Mouse (Mus musculus) layer of hippocampus, adult 2 months (tissue): ENCODE data around the gene Rcsd1. TPM values are rescaled to one million over a fixed set of nuclear protein-coding genes. Genes with fewer than 3 reads are reported as not detected.

ENCODE experiments used
- DNase-seq, 2 experiments: peaks; one replicate each; pipeline ENCODE4 v3.0.0; 2022; ENCODE audit warnings: low spot score in 2 of 2
- H3K27ac ChIP-seq: fragments of 200-600 bp; 2 replicates; pipeline ENCODE4 v1.8.1; 2022
- H3K4me3 ChIP-seq: fragments of 200-600 bp; 2 replicates; pipeline ENCODE4 v1.8.1; 2022; ENCODE audit warnings: mild to moderate bottlenecking
- CTCF ChIP-seq: fragments of 200-600 bp; conservative IDR thresholded peaks from 2 replicates; pipeline ENCODE4 v1.8.1; 2022; ENCODE audit warnings: antibody characterized with exemption, mild to moderate bottlenecking, moderate library complexity
- total RNA-seq, 2 experiments: library from RNA; stranded (reverse); gene quantifications; 2 replicates each; pipeline ENCODE4 v1.2.3; 2021

The Rcsd1 gene
- total RNA-seq, 2 experiments from 2014 or later: 3.7 to 4.9 TPM

DNA sequence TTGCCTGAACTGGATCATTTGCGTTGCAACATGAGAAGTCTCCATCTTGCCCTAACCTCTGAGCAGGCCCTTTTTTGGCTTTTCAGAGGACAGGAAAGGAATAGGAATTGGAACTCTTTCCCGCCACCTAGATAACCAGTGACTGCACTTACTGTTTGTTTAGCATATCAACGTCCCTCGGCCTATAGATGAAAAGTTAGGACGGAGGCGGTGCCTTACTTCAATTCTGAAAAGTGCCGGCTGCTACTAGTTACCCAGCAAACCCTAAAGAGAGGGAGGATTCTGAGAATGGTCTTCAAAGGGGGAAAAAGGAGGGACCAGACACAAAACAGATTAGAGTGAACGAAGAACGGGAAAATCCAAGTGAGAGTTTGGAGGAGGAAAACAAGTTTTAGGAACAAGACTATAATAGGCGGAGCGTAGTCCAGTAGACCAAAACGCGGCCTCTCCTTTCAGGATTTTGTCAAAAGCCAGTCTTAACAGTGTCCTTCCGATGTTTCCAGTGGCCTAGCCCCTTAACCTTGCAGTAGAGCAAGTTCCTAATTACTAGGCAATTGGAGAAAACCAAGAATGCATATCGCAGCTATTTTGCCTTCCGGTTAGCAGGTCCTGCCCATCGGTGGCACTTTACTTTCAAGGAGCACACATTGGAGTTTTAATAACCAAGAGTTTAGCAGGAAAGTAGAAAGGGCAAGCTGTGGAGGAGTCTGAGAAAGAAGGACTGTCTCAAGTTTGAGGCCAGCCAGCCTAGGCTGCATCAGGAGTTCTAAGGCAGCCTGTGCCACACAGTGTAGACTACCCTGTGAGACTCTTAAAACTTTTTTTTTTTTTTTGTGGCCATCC, 74.3 kb downstream of the Rcsd1 start:
- no peak overlapping the region; the same call in 1 of the 2 replicates for H3K27ac ChIP-seq
- DNase-seq: no peak
- no peak for TF ChIP-seq CTCF

DNA sequence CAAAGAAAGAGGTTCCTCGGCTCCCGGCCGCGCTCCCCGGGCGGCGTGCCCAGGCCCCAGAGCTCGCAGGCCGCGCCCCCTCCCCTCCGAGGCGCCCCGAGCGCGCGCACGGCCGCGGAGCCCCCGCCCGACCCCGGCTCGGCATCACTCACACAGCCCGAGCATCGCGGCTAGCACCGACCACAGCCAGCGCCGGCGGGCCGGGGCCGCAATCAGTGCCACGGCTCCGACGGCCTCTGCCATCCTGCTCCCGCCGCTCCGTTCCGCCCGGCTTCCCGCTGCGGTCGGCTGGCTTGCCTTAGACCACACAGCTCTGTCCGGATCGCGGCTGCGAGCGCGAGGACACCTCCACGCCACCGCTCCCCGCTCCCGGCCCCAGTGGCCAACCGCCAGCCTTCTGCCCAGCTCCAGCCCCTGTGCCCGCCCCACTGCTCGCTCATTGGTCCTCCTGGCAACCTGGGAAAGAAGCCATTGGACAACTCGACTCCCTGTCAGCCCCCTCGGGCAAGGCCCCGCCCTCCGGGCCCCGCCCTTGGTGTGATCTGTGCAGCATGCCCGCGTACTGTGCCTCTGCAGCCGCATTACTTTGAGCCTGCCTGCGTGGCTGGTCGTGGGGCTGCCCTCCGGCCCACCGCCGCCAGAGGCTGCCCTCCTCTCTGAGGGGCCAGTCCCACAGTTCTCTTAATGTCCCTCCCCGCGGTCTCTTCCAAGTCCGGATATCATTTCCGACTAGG, 75.2 kb downstream of the Rcsd1 start, which contains the start of gene Mpzl1:
Gene Mpzl1, minus strand, starts transcription at position 388 of the 734 bp plus-strand sequence.
- no peak; the same call in 1 of the 2 replicates for TF ChIP-seq CTCF
- Histone ChIP-seq H3K4me3 (peak within 1 kb of the TSS; percentile 73), H3K27ac (peak within 1 kb of the TSS; percentile 97)
- DNase-seq: peak; percentile 97 to 99

More for the DNA sequence above, 74.3 kb downstream of the Rcsd1 start:
- peak overlapping the region; percentile 73 for H3K4me3 ChIP-seq

DNA sequence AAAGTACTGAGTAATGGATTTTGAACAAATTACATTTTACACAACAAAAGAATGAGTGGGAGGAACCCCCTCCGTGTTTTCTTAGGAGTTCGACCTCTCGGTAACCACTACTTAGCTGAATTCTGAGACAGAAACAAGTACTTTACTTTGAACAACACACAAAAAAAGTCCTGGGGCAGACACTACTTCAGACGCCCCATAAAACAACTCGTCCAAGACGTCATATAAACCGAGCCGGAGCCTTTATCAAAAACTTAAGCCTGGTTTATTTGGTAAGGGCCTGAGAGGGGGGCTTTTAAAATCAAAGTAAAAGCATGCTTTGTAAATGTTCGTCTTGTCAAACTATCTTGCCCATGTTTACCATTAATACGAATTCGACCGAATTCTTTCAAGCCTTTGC, 76.2 kb downstream of the Rcsd1 start:
- H3K4me3 ChIP-seq: peak overlapping the region; percentile 73
- DNase-seq: no peak
- H3K27ac ChIP-seq: peak overlapping the region; percentile 97
- no peak for TF ChIP-seq CTCF

DNA sequence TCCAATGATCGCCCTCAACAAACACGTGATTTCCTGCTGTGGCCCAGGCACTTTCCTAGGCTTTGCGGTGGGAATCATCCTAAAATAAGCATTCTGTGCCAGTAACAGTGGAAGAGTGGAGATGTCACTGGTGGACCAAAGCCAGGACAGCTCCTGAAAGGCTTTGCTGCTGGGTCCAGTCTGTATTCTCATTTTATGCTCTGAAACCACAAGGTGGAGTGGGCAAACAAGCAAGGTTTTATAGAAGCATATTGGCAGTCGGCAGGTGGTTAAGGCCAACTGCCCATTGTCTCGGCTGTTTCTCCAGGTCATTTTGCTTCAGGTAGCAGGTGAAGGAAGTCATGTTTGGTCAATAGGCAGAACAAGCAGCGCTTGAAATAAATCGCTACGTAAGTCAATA, 78.4 kb downstream of the Rcsd1 start:
- no peak for TF ChIP-seq CTCF
- no peak for DNase-seq
- no peak overlapping the region; the same call in 1 of the 2 replicates for H3K4me3 ChIP-seq
- no peak overlapping the region for H3K27ac ChIP-seq

DNA sequence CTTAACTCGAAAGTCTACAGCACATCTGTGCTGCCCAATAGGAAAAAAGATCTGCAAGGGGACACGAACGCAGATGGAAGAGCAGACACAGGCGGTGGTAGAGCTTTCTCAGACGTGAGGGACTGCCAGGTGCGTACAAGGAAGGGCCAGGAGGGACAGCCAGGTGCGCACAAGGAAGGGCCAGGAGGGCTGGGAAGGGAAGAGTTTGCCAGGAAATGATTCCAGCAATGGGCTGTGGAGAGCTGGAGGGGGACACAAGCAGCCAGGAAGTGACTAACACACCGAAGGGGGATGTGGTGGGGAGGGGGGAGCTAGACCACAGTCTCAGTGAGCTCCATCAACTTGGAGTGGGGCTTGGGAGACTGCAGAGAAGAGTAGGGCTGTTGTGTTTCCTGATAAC, 79.6 kb downstream of the Rcsd1 start:
- Histone ChIP-seq H3K4me3 (no peak overlapping the region), H3K27ac (no peak overlapping the region)
- no peak for TF ChIP-seq CTCF
- DNase-seq: no peak

DNA sequence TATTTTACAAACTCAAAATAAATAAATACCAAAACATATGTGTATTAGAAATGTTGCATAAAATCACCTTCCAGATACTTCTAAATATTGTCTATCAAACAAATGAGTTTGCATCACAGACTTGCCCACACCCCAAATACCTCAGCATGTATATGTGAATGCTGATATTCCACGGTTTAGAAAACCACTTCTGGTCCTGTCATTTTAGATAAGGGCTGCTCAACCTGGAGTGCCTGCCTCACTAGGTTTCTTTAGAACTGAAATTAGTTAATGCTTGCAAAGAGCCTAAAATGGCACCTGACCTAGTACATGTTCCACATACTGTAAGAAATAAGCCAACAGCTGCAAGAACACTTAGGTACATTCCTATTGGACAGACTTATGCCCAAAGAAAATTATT, 81.0 kb downstream of the Rcsd1 start:
- no peak overlapping the region for H3K27ac ChIP-seq
- no peak for TF ChIP-seq CTCF
- DNase-seq: no peak
- no peak overlapping the region for H3K4me3 ChIP-seq

DNA sequence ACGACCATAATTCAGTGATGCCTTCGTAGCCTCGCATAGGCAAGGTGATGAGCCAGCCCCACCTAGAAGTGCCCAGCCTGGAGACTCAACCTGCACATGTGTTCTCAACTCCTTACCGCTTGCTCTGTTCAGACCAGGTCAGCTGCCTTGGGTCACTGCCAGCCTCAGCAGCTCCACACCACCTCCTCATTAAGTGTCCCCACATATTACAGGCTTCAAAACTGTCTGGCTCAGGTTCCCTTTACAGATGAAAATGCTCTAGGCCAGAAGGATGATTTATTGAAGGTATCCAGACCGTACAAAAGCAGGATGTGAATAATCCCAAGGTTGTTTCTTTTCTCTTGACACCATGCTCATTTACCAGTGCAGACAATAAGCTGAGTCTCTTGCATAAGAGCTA, 83.7 kb downstream of the Rcsd1 start:
- no peak overlapping the region for H3K4me3 ChIP-seq
- no peak for TF ChIP-seq CTCF
- DNase-seq: no peak
- H3K27ac ChIP-seq: no peak overlapping the region

DNA sequence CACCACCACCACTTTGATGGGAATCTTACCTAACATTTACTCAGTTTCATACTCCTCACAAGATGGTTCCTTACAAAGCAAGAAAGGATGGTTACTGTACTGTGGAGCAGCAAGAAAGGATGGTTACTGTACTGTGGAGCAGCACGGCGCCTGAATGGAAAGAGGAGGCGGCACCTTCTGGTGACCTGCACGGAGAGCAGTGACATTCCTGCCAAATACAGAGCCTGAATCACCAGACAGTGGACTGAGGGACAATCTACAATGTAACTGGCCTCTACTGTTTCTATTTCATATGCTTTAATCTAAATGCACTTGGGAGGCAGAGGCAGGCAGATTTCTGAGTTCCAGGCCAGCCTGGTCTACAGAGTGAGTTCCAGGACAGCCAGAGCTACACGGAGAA, 84.5 kb downstream of the Rcsd1 start:
- H3K27ac ChIP-seq: no peak overlapping the region
- H3K4me3 ChIP-seq: no peak overlapping the region
- no peak for DNase-seq
- TF ChIP-seq CTCF: no peak

DNA sequence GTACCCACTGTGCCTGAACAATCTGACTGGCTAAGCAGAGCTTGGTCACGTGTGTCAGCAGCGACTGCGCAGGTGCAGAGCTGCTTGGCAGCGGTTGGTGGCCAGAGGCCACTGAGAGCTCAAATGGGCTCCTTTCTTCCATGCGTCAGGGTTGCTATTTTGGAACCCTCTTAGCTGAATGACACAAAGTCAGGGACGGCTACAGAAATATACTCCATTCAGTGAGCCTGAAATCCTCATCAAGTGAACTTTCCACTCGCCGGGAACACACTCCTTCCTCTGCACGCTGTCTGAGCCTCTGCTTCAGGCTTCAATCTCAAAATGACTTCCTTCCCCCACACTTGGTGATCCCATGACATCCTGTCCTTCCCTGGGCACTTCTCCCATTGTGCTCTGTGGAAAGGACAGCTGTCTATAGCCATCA, 91.3 kb downstream of the Rcsd1 start:
- peak in 1 of 2 experiments; percentile 51 for DNase-seq
- no peak for TF ChIP-seq CTCF
- H3K27ac ChIP-seq: peak overlapping the region; percentile 78
- H3K4me3 ChIP-seq: no peak overlapping the region; the same call in 1 of the 2 replicates

DNA sequence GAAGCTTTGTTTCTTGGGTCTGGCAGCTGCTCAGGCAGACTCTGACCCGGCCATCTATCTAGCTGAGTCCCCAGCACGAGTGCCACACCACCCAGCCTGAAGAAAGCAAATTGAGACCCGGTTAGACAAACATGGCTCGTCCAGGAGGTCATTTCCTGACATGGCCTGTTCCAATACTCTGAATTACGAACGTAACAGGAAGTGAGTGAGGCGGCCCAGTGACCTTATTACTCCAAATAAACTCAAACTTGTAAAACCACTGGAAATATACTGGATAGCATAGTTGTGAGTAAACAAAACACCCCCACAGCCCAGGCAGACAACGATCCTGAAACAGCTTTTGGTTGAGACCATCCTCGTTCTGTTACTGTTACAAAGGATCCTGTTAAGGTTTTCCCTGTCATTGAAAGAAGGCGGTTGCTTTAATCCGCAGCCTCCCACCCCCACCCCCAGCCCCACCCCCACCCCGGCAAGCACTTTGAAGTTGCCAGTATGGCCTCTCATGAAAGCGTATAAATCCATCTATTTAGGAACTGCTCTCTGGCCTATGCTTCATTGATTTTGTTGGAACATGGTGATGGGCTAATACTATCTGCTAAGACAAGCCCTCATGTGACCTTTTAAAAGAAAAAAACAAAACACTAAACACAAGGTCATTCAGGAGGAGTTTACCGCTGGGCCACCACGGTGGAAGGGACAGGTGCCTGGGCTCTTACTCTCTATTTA, 92.2 kb downstream of the Rcsd1 start:
- TF ChIP-seq CTCF: no peak
- no peak for DNase-seq
- H3K4me3 ChIP-seq: no peak overlapping the region
- H3K27ac ChIP-seq: peak overlapping the region; percentile 78

DNA sequence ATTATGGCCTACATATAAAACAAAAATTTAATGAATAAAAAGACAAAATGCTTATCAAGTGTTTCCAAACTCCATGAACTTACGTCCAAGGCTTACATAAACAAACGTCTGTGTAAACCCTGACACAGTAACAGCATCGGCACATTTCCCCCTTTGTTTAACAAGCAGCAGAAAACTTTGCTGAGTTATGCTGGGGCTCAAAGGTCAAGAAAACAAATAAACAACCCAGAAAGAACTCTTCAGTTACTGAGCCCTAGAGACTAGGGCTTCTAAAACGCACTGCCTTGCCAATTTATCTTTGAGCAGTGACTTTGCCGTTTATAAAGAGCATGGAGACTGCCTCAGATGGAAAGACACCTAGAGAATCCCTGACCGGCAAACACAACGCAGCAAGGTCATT, 92.9 kb downstream of the Rcsd1 start:
- Histone ChIP-seq H3K27ac (peak overlapping the region; percentile 63), H3K4me3 (no peak overlapping the region)
- no peak for TF ChIP-seq CTCF
- no peak for DNase-seq

DNA sequence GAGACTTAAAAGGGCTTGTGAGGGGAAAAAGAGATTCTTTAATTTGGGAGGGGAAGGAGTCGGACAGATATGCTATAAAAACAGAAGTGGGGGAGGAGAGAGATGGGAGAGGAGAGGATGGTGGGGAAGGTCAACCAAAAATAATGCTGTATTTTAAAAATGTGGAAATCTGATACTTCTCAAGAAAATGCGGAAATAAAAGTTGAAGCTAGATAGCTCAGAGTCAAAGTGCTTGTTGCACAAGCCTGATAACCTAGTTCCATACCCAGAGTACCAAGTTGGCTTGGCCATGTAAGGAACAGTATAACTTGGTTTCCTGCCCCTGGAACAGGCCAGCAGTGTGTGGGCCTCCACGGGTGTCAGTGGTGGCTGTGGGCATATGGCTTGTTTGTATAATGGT, 94.8 kb downstream of the Rcsd1 start:
- no peak for TF ChIP-seq CTCF
- no peak overlapping the region for H3K4me3 ChIP-seq
- DNase-seq: no peak
- no peak overlapping the region for H3K27ac ChIP-seq

DNA sequence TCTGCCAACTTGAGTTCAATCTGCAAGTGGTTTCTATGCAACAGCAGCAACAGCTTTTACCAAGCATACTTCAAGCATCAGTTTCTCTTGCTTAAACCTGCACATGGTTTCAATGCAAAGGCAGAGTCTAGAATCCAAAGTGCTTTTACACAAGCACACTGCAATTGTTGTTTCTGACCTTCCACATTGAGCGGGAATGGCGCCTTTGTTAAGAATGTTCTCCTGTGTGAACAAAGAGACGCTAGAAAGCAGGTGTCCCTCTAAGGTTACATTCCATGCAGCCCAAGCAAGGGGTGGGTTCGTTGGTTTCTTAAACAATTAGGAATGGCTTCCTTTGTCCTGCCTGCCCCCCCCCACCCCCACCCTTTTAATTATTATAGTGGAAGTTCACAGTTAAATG, 95.6 kb downstream of the Rcsd1 start:
- Histone ChIP-seq H3K4me3 (no peak overlapping the region), H3K27ac (no peak overlapping the region)
- no peak for TF ChIP-seq CTCF
- DNase-seq: no peak
